Mouse (Mus musculus) megakaryocyte, embryonic 14.5 days (primary cell): ENCODE measurements around the gene Cytip.

Source experiments
- FLI1 ChIP-seq: IDR thresholded peaks from 2 replicates; pipeline ENCODE4 v1.6.1; 2012; ENCODE audit warnings: low read length, inconsistent platforms, mixed read lengths
- GATA1 ChIP-seq: IDR thresholded peaks from 3 replicates; pipeline ENCODE4 v1.6.1; 2012; ENCODE audit warnings: mixed read lengths, low read length, inconsistent platforms, borderline replicate concordance

- TF ChIP-seq FLI1 (no peak), GATA1 (no peak)
Observed at GRCm38 (mm10) chr2:58189501-58189900, 5.8 kb downstream of the Cytip start.
